Mouse (Mus musculus) liver, postnatal 0 days (tissue): Measurements from ENCODE around the gene Lrrc8c. TPM values are rescaled to one million over a fixed set of nuclear protein-coding genes. Genes with fewer than 3 reads are reported as not detected.
A peak's percentile ranks its signal among the peaks of the same experiment; 100 is the strongest.

Experiments
- ATAC-seq: fragments of 200-750 bp; cut with Nextera tagmentation; 2 replicates; pipeline ENCODE4 v1.8.0; 2017; ENCODE audit warnings: mild to moderate bottlenecking, moderate library complexity
- DNase-seq: peaks from one replicate; pipeline ENCODE4 v3.0.0-alpha.2; 2016
- H3K27ac ChIP-seq: fragments of 300-500 bp; sonication (generic); 2 replicates; pipeline ENCODE4 v1.5.1; 2014; ENCODE audit warnings: antibody characterized with exemption, moderate library complexity, mild to moderate bottlenecking, low read depth
- H3K27me3 ChIP-seq: fragments of 300-500 bp; sonication (generic); 2 replicates; pipeline ENCODE4 v1.6.1; 2014; ENCODE audit warnings: low read length, control low read depth, mixed read lengths; ENCODE audit not compliant: insufficient read depth
- H3K36me3 ChIP-seq: fragments of 300-500 bp; sonication (generic); replicated peaks from 2 replicates; pipeline ENCODE4 v1.6.1; 2014; ENCODE audit warnings: mild to moderate bottlenecking, control low read depth, low read length, moderate library complexity, mixed read lengths; ENCODE audit not compliant: insufficient read depth
- H3K4me1 ChIP-seq: fragments of 300-500 bp; sonication (generic); 2 replicates; pipeline ENCODE4 v1.6.1; 2014; ENCODE audit warnings: antibody characterized with exemption, mild to moderate bottlenecking, control low read depth; ENCODE audit not compliant: insufficient read depth
- H3K4me2 ChIP-seq: fragments of 300-500 bp; sonication (generic); 2 replicates; pipeline ENCODE4 v1.6.1; 2014; ENCODE audit warnings: low read depth, mild to moderate bottlenecking, low read length, moderate library complexity, mixed read lengths
- H3K4me3 ChIP-seq: fragments of 300-500 bp; sonication (generic); 2 replicates; pipeline ENCODE4 v1.5.1; 2014; ENCODE audit warnings: low read depth, low read length
- H3K9ac ChIP-seq: fragments of 300-500 bp; sonication (generic); replicated peaks from 2 replicates; pipeline ENCODE4 v1.6.1; 2014; ENCODE audit warnings: mild to moderate bottlenecking, moderate library complexity
- H3K9me3 ChIP-seq: fragments of 300-500 bp; sonication (generic); 2 replicates; pipeline ENCODE4 v1.6.1; 2016; ENCODE audit warnings: mild to moderate bottlenecking, control low read depth, low read length, mixed read lengths
- CTCF ChIP-seq: sonication (generic); IDR thresholded peaks from 2 replicates; pipeline ENCODE4 v1.5.1; 2016; ENCODE audit warnings: antibody characterized with exemption, low read depth
- EP300 ChIP-seq: IDR thresholded peaks from 2 replicates; pipeline ENCODE4 v1.6.1; 2016; ENCODE audit warnings: antibody characterized with exemption, low read depth, mild to moderate bottlenecking
- WGBS: fragments of 180-500 bp; shearing (Covaris S2); extraction: QIAGEN DNeasy Blood & Tissue Kit; methylation state at CpG from one replicate; pipeline ENCODE4 v1.1.7; 2014; ENCODE audit not compliant: insufficient replicate concordance; 5-methylcytosine and 5-hydroxymethylcytosine counted together
- polyA plus RNA-seq: library from polyadenylated mRNA; unstranded; fragments of >200 nt; fragmentation: Nextera tagmentation; extraction: Ambion mirVana; gene quantifications from 2 replicates; pipeline ENCODE4 v1.2.1, GENCODE M21; 2015

Gene Lrrc8c
- polyA plus RNA-seq, 1 experiment from 2014 or later: 9.8 TPM

DNA sequence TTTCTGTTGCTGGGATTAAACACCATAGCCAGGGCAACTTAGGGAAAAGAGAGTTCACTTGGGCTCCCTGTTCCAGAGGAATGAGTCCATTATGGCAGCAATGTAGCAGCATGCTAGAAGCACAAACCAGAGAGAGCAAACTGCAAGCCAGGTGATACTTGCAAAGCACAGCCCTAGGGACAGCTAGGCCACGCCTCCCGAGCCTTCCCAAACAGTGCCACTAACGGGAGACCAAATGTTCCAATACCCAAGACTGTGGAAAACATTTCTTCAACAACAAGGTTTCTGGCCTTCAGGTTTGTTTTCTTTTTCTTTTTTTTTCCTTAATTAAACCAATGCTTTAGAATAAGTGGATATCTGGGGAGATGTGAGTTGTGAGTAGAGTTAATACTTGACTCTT lies 38.2 kb downstream of the Lrrc8c start:
- no peaks in the 10 kb centered on the region for H3K4me1 ChIP-seq
- DNase-seq (no peak), ATAC-seq (no peak)
- no peak overlapping the region for H3K9ac ChIP-seq
- H3K27ac ChIP-seq: no peak overlapping the region
- no peak overlapping the region for H3K4me3 ChIP-seq
- no peak for TF ChIP-seq CTCF
- no peak for TF ChIP-seq EP300
- no peaks in the 10 kb centered on the region for H3K36me3 ChIP-seq
- H3K9me3 ChIP-seq: no peaks in the 10 kb centered on the region
- H3K27me3 ChIP-seq: no peaks in the 10 kb centered on the region
- no peak overlapping the region for H3K4me2 ChIP-seq
- 89% methylated on average over 3 of the region's 3 CpGs for WGBS

DNA sequence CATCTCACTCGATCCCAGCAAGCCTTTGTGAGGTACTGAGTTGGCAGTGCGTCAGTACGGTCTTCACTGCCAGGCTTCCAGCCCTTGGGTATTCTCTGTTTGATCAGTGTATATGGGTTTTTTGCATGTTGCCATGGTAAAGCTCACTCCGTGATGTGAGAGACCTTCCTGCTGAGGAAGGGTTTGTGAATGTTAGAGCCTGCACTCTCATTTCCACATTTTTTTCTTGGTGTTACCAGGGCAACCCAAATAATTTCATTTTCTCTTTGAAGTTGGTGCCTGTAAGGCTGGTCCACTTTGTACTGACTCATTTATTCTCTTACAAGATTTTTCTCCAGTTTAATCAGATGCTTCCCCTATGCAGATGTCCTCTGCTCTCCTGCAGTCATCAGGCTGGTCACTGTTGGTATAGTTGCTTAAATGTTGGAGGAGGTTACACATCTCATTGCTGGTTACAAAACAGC lies 38.6 kb downstream of the Lrrc8c start:
- WGBS: 78% methylated on average over 4 of the region's 4 CpGs
- DNase-seq (no peak), ATAC-seq (peak; percentile 17; the same call in 1 of the 2 replicates)
- Histone ChIP-seq H3K36me3 (0 out of 2 replicates have a peak, but pooled peaks cover 2% of the 10 kb centered on the region), H3K27me3 (no peaks in the 10 kb centered on the region), H3K4me3 (no peak overlapping the region), H3K9ac (no peak overlapping the region), H3K27ac (no peak overlapping the region), H3K9me3 (no peaks in the 10 kb centered on the region), H3K4me1 (no peaks in the 10 kb centered on the region), H3K4me2 (peak overlapping the region; percentile 11; the same call in 1 of the 2 replicates)
- TF ChIP-seq CTCF: no peak
- no peak for TF ChIP-seq EP300

DNA sequence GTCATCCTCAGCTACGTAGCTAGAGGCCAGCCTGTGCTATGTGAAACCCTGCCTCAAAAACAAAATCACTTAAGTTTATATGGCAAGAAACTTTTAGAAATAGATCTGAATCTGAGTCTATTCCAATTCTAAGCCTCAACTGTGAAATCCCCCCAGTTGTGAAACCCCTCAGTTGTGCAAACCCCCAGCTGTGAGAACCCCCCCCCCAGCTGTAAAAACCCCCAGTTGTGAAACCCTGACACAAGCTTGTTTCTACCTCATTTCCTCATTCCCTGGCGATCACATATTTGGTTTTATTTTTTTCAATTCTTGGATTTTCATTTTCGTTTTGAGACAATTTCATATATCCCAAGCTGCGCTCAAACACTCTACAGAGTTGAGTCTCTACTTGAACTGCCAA lies 39.3 kb downstream of the Lrrc8c start:
- no peak overlapping the region for H3K4me2 ChIP-seq
- DNase-seq: no peak
- H3K27me3 ChIP-seq: no peaks in the 10 kb centered on the region
- no peak overlapping the region for H3K27ac ChIP-seq
- 70% methylated on average over 4 of the region's 4 CpGs for whole genome bisulfite sequencing
- no peaks in the 10 kb centered on the region for H3K9me3 ChIP-seq
- no peak overlapping the region for H3K4me3 ChIP-seq
- TF ChIP-seq CTCF: no peak
- no peak for TF ChIP-seq EP300
- H3K9ac ChIP-seq: no peak overlapping the region
- 0 out of 2 replicates have a peak, but pooled peaks cover 2% of the 10 kb centered on the region for H3K36me3 ChIP-seq
- H3K4me1 ChIP-seq: no peaks in the 10 kb centered on the region
- no peak for ATAC-seq

GRCm38 (mm10) chr5:105561926-105562325 lies 42.7 kb downstream of the Lrrc8c start:
- TF ChIP-seq EP300 (no peak), CTCF (no peak)
- Histone ChIP-seq H3K9me3 (no peaks in the 10 kb centered on the region), H3K27ac (no peak overlapping the region), H3K36me3 (0 out of 2 replicates have a peak, but pooled peaks cover 2% of the 10 kb centered on the region), H3K27me3 (no peaks in the 10 kb centered on the region), H3K4me3 (no peak overlapping the region), H3K9ac (no peak overlapping the region), H3K4me2 (no peak overlapping the region), H3K4me1 (peaks cover 19% of the 10 kb centered on the region)
- ATAC-seq (no peak), DNase-seq (no peak)

DNA sequence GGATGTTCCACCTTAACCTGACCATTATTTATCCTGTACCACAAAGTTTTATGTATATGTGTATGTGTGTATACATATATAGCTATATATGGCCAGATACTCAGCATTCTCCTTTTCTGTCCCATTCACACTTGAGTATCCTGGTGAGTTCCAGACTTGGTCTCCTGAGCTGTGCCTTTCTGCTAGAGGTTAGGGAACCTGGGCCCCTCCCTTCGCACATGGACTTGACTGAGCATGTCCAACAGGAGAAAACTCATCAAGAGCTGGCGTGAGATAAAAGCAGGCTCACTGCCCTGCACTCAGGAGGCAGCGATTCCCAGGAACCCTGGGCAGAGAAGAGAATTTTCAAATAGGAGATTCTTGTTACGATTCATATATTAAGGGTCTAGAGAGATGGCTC lies 45.6 kb downstream of the Lrrc8c start:
- ATAC-seq (no peak), DNase-seq (no peak)
- no peaks in the 10 kb centered on the region for H3K9me3 ChIP-seq
- H3K36me3 ChIP-seq: 0 out of 2 replicates have a peak, but pooled peaks cover 2% of the 10 kb centered on the region
- no peak overlapping the region for H3K9ac ChIP-seq
- no peak for TF ChIP-seq EP300
- TF ChIP-seq CTCF: no peak
- H3K27ac ChIP-seq: peak overlapping the region; percentile 86
- no peak overlapping the region for H3K4me3 ChIP-seq
- peaks cover 25% of the 10 kb centered on the region for H3K4me1 ChIP-seq
- 71% methylated on average over 4 of the region's 4 CpGs for WGBS
- no peaks in the 10 kb centered on the region for H3K27me3 ChIP-seq
- no peak overlapping the region for H3K4me2 ChIP-seq

DNA sequence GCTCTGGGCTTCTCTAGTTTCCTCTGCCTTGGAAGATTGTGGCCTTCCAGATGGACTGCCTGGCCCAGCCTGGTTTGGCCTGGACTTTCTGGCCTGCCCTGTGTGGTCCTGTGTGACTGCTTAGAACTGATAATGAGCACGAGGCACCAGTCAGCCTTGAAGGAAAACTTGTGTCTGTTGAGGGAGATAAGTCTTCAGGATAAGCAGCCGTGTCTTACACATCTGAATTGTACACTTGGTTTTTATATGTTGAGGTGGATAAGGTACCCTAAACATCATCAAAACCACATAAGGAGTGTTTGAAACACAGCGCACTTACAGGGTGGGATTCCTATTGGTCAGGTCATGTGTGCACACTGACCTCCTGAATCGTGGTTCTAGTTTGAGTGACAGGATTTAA lies 46.6 kb downstream of the Lrrc8c start:
- H3K36me3 ChIP-seq: 0 out of 2 replicates have a peak, but pooled peaks cover 2% of the 10 kb centered on the region
- peaks cover 25% of the 10 kb centered on the region for H3K4me1 ChIP-seq
- H3K4me2 ChIP-seq: peak overlapping the region; percentile 36
- no peaks in the 10 kb centered on the region for H3K27me3 ChIP-seq
- ATAC-seq (peak; percentile 98), DNase-seq (peak; percentile 60)
- H3K9ac ChIP-seq: no peak overlapping the region
- peak overlapping the region; percentile 86 for H3K27ac ChIP-seq
- H3K4me3 ChIP-seq: no peak overlapping the region
- TF ChIP-seq CTCF (no peak), EP300 (peak; percentile 99)
- H3K9me3 ChIP-seq: no peaks in the 10 kb centered on the region
- WGBS: 49% methylated on average over 4 of the region's 4 CpGs

GRCm38 (mm10) chr5:105566852-105567412 lies 47.7 kb downstream of the Lrrc8c start:
- TF ChIP-seq CTCF: no peak
- no peak for TF ChIP-seq EP300
- no peaks in the 10 kb centered on the region for H3K9me3 ChIP-seq
- no peak overlapping the region for H3K4me3 ChIP-seq
- no peak overlapping the region for H3K4me2 ChIP-seq
- DNase-seq (no peak), ATAC-seq (no peak)
- no peaks in the 10 kb centered on the region for H3K27me3 ChIP-seq
- peaks cover 25% of the 10 kb centered on the region for H3K4me1 ChIP-seq
- WGBS: 74% methylated on average over 7 of the region's 7 CpGs
- H3K36me3 ChIP-seq: 0 out of 2 replicates have a peak, but pooled peaks cover 2% of the 10 kb centered on the region
- H3K9ac ChIP-seq: no peak overlapping the region
- no peak overlapping the region for H3K27ac ChIP-seq
